Mouse (Mus musculus): ENCODE measurements around the gene Crb2.

GRCm38 (mm10) chr2:37819526-37820152 is 43.6 kb downstream of the Crb2 start:
- TF ChIP-seq CTCF (IDR thresholded peaks at IDR 0.05; ENCODE audit: low read depth, low read length) (no peak), POLR2A (IDR thresholded peaks at IDR 0.05; ENCODE audit: extremely low read depth, insufficient read depth, low read length) (no peak)

Measured in liver, adult 2 months (tissue).